Mouse (Mus musculus): Measurements from ENCODE around the gene Foxj3.
"Not testable (repeated sequence)": the region's sequence is repeated elsewhere in the genome, so short reads cannot be mapped to it uniquely, and the experiment has no call there.

Gene Foxj3

GRCm38 (mm10) chr4:119574504-119574903, 37.7 kb downstream of the Foxj3 start:
- no peak for DNase-seq

- no peak for DNase-seq
These were observed 38.7 kb downstream of the Foxj3 start for GRCm38 (mm10) chr4:119575459-119575858.

GRCm38 (mm10) chr4:119588037-119588436, 51.2 kb downstream of the Foxj3 start:
- no peak for DNase-seq

GRCm38 (mm10) chr4:119589423-119589822, 52.6 kb downstream of the Foxj3 start:
- no peak for DNase-seq

GRCm38 (mm10) chr4:119590027-119590426, 53.2 kb downstream of the Foxj3 start:
- no peak for DNase-seq

- no peak for DNase-seq
These were observed 55.7 kb downstream of the Foxj3 start for GRCm38 (mm10) chr4:119592479-119592878.

- DNase-seq, result no peak
These were observed 57.5 kb downstream of the Foxj3 start for GRCm38 (mm10) chr4:119594331-119594730.

GRCm38 (mm10) chr4:119599605-119600004, 62.8 kb downstream of the Foxj3 start:
- DNase-seq, result no peak

- no peak for DNase-seq
These were observed 72.7 kb downstream of the Foxj3 start for GRCm38 (mm10) chr4:119609488-119609887.

- no peak for DNase-seq
These were observed 77.3 kb downstream of the Foxj3 start for GRCm38 (mm10) chr4:119614078-119614477.

- no peak for DNase-seq
These were observed 77.9 kb downstream of the Foxj3 start for GRCm38 (mm10) chr4:119614724-119615123.

GRCm38 (mm10) chr4:119626081-119626645, 89.4 kb downstream of the Foxj3 start:
- no peak for DNase-seq

GRCm38 (mm10) chr4:119626876-119627275, 90.1 kb downstream of the Foxj3 start:
- DNase-seq, result no peak

- no peak for DNase-seq
These were observed 90.5 kb downstream of the Foxj3 start for GRCm38 (mm10) chr4:119627317-119627716.

- DNase-seq, result not testable (repeated sequence)
These were observed 91.6 kb downstream of the Foxj3 start for GRCm38 (mm10) chr4:119628363-119628762.

- DNase-seq, result peak; percentile 21 to 37
These were observed 94.5 kb downstream of the Foxj3 start for GRCm38 (mm10) chr4:119631115-119631919.

- no peak for DNase-seq
These were observed 95.9 kb downstream of the Foxj3 start for GRCm38 (mm10) chr4:119632721-119633120.

- no peak for DNase-seq
These were observed 96.5 kb downstream of the Foxj3 start for GRCm38 (mm10) chr4:119633342-119633741.

- DNase-seq, result no peak
These were observed 97.1 kb downstream of the Foxj3 start for GRCm38 (mm10) chr4:119633948-119634347.

GRCm38 (mm10) chr4:119634908-119635660, 98.3 kb downstream of the Foxj3 start:
- DNase-seq, result no peak

GRCm38 (mm10) chr4:119635686-119636085, 98.9 kb downstream of the Foxj3 start:
- DNase-seq, result no peak

- no peak for DNase-seq
These were observed 99.9 kb downstream of the Foxj3 start for GRCm38 (mm10) chr4:119636731-119637130.

GRCm38 (mm10) chr4:119637176-119637845, 100.5 kb downstream of the Foxj3 start, which contains the start of gene Guca2a:
Gene Guca2a (plus strand): TSS chr4:119637704.
- DNase-seq, result no peak

Measured in thymus, postnatal 36 days (tissue).